Mouse (Mus musculus) cerebellum, adult 2 months (tissue): ENCODE data around the gene Gpcpd1.

Source experiments
- CTCF ChIP-seq: fragments of 200-500 bp; IDR thresholded peaks from 2 replicates; pipeline ENCODE4 v1.5.1; 2011; ENCODE audit warnings: low read depth, mild to moderate bottlenecking, control low read depth, low read length, moderate library complexity, borderline replicate concordance; ENCODE audit not compliant: insufficient read depth
- POLR2A ChIP-seq: fragments of 200-500 bp; IDR thresholded peaks from 2 replicates; pipeline ENCODE4 v1.6.1; 2011; ENCODE audit warnings: low read length, control low read depth, borderline replicate concordance; ENCODE audit not compliant: insufficient read depth

DNA sequence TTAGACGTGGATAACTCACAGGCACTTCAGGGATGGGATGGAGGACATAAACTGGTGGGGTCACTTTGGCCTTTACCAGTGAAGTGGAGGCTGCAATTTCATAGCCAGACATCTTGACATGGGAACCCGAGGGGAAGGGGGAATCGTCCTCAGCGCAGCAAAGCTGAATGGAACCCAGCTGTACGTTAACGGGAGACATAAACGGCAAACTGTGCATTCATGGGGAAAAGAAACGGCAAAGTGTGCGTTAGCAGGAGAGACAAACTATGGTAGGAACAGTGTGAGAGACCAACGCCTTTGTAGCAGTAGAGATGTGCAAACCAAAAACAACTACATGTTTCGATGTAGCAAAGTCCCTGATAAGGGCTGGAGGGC is 74.6 kb downstream of the Gpcpd1 start:
- no peak for TF ChIP-seq CTCF
- TF ChIP-seq POLR2A, result no peak
